Mouse (Mus musculus) right cerebral cortex, postnatal 10 days (tissue): ENCODE results near the gene Slc16a8.
"Not testable (repeated sequence)": the region's sequence is repeated elsewhere in the genome, so short reads cannot be mapped to it uniquely, and the experiment has no call there.

ENCODE experiments used
- DNase-seq, 2 experiments: peaks; one replicate each; pipeline ENCODE4 v3.0.0; 2021; ENCODE audit warnings: low spot score in 2 of 2

Gene Slc16a8

GRCm38 (mm10) chr15:79262786-79263309, 8.3 kb upstream of the Slc16a8 start:
- no peak for DNase-seq

DNA sequence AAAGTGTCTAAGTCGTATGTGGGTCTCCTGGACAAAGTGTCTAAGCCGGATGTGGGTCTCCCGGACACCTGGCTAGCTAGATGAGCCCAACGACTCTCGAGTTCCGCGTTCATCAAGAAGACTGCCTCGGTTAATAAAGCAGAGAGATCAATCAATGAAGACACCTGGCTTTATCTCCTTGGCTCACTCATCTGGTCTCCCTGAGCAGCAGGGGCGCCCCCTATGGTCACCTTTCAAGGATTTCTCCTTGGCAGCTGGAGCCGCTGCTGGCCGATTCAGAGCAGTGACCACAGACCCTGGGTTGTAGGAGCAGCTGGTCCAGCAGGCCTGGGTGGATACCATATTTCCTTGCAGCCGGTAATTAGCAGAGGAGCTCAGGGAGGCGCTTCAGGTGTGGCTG, 7.8 kb upstream of the Slc16a8 start:
- DNase-seq: no peak

DNA sequence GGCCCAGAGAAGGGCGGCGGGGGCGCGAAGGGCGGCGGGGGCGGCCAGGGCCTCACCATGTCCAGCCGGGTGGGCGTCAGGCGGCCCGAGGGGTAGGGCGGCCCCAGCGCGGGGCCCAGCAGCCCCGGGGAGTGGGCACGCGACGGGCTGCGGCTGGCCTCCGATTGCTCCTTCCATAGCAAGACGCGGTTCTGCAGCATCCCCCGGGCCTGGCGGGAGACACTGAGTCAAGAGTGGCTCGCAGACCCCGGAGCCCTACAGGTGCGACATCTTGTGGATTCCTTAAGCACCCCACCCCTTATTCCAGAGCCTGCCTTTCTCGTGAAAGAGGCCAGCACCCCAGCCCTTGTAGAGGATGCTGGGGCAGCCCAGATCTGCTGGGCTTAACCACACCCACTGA, 7.2 kb upstream of the Slc16a8 start:
- no peak for DNase-seq

DNA sequence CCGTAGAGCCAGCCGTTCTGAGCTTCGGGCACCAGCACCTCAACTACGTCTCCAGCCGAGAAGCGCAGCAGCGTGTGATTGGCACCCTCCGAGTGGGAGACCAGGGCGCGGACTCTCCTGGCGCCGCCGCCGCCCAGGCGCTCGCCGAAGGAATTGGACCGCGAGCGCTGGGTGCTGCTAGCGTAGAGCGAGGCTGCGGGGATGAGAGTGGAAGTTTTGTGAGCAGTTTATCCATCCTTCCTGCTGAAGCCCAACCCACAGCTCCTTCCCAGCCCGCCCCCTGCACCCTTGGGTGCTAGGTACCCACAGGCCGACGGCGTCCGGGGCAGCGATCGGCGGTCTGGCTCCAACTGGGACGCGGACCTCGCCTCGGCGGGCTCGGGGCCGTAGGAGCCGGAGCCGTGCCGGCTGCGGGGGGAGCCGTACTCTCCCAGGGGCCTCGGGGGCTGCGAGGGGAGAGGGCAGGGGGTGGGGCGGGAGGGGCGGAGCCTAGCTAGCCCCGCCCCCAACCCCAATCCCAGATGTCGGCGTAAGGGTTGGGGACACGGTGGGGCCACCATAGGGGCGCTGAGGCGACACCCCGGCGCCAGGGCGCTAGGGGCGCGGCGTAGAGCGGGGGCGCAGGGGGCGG, 6.6 kb upstream of the Slc16a8 start:
- DNase-seq: peak; percentile 66 to 74

DNA sequence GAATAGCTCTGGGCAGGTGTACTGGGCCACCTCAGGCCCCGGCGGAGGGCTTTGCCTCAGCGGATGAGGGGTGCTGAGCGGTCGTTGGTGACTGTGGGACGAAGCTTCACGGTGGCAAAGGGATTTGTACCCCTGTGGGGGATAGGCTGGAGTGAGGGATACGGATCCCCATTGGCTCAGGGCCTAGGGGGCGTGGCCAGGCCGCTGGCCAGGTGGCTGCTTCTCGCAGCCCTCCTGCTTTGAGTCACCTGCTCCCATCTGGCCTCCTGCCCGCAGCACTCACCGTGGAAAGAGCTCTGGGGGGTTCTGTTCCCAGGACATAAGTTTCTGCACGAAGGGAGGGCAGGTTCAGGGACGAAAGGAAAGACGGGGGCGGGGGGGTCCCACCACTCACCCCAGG, 4.0 kb upstream of the Slc16a8 start:
- no peak for DNase-seq

GRCm38 (mm10) chr15:79252580-79252979, 2.0 kb downstream of the Slc16a8 start:
- no peak for DNase-seq

- DNase-seq: peak; percentile 66 to 72
Measured at GRCm38 (mm10) chr15:79251781-79252491, 2.6 kb downstream of the Slc16a8 start.

DNA sequence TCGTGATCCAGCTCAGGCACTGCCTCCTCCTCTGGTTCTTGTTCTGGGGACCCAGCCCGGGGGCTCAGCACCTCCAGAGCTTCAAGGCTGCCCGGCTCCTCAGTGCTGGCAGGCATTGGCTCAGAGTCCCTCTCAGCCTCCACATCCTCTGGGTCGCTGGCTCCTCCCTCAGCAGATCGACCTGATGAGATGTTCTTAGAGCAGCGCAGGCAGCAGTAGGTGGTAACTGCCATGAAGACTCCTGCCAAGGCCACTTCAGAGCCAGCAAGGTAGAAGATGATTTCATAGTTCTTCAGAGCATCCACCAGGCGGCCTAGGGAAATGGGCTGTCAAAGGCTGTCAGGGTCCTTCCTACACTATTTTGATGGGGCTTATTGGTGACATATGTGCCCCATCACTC, 3.4 kb downstream of the Slc16a8 start:
- DNase-seq: no peak

DNA sequence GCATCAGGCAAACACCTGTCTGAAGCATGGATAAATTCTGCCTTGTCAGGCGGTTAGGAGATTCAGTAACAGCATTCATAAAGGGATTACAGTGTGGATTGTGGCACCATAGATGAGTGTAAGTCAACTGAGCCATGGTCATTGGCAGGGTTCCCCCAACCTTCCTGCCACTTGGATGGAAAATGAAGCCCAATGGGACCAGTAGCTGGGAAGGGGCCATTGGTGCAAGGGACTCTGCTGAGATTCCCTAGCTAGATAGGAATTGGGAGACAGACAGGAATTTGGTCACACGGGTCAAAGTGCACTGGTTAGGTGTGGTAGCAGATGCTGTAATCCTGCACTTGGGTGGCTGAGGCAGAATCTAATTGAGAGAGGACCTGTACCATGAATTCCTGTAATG, 4.3 kb downstream of the Slc16a8 start:
- DNase-seq: no peak

- no peak for DNase-seq
Measured at GRCm38 (mm10) chr15:79245321-79245720, 9.2 kb downstream of the Slc16a8 start.

GRCm38 (mm10) chr15:79244071-79244893, 10.3 kb downstream of the Slc16a8 start:
- no peak for DNase-seq

DNA sequence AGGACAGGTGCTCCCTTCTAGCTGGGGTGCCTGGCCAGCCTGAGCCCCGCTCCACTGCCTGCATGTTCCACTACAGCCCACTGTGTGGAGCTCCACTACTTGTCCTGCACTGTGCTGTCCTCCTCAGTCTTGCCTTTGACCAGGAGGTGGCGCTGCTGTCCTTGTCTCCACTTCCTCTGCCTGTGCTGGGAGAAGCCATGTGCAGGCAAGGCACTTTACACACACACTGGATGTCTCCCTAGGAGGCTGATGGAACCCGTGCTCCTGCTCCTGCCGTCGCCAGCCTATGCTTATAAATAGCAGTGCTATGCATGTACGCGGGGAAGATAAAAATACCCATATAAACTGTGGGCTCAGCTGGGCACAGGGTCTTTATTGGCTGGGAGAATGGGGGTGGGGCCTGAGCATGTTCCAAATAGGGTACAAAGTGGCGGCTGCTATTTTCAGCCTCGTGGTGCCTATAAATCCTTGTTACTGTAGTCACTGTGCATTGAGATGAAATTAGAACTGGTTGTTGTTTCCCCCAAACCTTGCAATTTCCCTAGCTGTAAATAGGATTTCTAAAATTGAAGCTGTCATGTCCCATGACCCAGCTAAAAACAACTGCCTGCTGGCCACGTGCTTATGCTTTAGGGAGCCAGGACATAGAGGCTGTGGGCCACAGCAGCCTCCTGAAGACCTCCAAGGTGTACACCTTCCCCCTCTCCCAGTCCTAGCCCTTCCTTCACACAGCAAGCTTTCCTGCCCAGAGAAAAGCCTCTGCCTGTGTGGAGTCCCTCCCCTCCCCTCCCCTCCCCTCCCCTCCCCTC, 11.1 kb downstream of the Slc16a8 start:
- peak; percentile 99 for DNase-seq

- DNase-seq: peak in 1 of 2 experiments; percentile 59
Measured at GRCm38 (mm10) chr15:79242574-79243233, 11.9 kb downstream of the Slc16a8 start.

DNA sequence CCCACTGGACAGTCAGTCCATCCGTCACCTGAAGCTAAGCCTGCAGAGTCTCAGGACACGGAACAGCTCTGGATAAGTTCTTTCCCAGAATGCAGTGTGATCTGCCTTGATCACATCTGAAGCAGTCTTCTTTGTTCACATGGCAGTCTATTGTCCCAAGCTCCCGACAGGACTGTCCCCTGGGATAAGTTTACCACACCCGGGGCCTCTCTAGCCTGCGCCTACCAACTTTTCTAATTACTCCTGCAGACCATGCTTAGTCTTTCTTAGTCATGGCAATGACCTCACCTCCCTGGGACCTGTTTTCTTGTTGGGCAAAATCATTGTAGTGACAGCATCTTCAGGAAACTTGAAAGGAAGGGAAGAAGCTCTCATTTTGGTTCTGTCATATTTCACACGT, 16.5 kb downstream of the Slc16a8 start:
- DNase-seq: no peak

DNA sequence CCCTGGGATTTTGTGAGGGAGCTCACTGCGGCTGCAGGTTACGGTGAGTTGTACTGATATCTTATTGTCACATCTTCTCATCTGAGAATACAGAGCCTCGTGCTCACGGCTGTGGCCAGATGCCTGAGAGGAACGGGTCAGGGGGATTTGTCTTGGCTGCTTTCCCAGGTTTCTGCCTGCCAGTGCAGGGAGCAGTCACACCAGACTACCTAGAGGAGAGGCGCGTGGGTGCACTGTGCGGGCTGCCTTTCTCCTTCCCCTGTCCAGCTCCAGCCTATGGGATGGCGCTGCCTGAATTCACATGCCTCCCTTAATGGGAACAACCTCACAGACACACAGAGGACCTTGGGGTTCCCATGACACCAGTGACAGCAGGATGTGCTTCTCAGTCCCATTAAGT, 19.3 kb downstream of the Slc16a8 start:
- DNase-seq: no peak

DNA sequence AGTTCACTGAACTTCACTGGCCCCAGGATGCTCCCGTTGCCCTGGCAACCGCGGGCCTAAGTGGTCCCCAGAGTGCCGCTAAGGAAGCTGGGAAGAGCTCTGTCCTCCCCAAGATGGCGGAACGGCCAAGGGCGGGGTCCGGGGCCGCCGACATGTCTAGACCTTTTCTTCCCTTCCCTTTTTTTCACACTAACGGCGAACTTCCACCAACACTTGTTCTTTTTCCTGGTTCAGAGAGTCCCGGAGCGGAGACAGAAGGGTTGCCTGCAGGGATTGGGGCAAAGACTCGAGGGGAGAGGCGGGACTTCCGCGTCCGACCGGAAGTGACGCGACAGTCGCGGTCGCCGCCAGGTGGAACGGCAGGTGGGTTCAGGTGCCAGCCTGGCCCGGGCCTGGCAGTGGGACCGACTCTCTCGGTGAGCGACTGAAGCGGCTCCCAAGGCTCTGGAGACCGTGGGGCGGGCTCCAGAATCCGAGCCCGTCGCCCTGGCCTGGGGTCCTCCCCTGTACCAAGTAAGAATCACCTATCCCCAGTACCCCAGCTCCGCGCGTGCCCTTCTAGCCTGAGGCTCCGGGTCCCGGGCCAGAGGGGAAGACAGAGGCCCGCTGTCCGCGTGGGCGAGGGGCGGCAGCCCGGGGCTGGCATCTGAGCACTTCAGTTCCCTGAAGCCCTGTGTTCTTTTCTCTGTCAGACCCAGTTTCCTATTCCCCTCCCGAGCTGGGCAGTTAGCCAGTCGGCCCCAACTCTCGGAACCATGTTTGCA, 25.3 kb downstream of the Slc16a8 start, which contains the start of the genes Pick1 and Gm49486:
TSS of gene Pick1 (plus strand) at position 116 of the 764 bp plus-strand sequence.
TSS of gene Gm49486 (plus strand) at position 334 of the 764 bp plus-strand sequence.
- DNase-seq: peak; percentile 88 to 90

DNA sequence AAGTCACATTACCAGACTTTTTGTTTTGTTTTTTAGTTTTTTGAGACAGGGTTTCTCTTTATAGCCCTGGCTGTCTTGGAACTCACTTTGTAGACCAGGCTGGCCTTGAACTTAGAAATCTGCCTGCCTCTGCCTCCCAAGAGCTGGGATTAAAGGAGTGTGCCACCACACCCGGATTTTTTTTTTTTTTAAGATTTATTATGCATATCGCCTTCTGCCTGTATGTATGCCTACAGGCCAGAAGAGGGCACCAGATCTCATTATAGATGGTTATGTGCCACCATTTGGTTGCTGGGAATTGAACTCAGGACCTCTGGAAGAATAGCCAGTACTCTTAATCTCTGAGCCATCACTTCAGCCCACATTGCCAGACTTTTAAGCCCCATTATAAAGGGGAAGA, 28.8 kb downstream of the Slc16a8 start:
- DNase-seq: not testable (repeated sequence)

- DNase-seq: peak; percentile 83 to 88
Measured at GRCm38 (mm10) chr15:79224685-79225084, 29.9 kb downstream of the Slc16a8 start.

- no peak for DNase-seq
Measured at GRCm38 (mm10) chr15:79223641-79224040, 30.9 kb downstream of the Slc16a8 start.

GRCm38 (mm10) chr15:79219572-79219971, 35.0 kb downstream of the Slc16a8 start:
- no peak for DNase-seq
